Mouse (Mus musculus): Measurements from ENCODE around the gene Pmf1. TPM values are rescaled to one million over a fixed set of nuclear protein-coding genes. Genes with fewer than 3 reads are reported as not detected.
"Not testable (repeated sequence)": the region's sequence is repeated elsewhere in the genome, so short reads cannot be mapped to it uniquely, and the experiment has no call there.

The Pmf1 gene
- total and polyA plus RNA-seq, 2 experiments, result 12.9 to 68.1 TPM

GRCm38 (mm10) chr3:88367517-88367916, 42.6 kb downstream of the Pmf1 start:
- 56% methylated on average over 3 of the region's 7 CpGs for WGBS

GRCm38 (mm10) chr3:88366830-88367428, 43.2 kb downstream of the Pmf1 start:
- H3K79me2 ChIP-seq (ENCODE audit: control insufficient read depth, insufficient read depth, low read length); H3K27me3 ChIP-seq (ENCODE audit: control insufficient read depth, insufficient read depth, low read length); H3K4me3 ChIP-seq (ENCODE audit: insufficient read depth, low read depth, low read length); H3K27ac ChIP-seq (replicated peaks; ENCODE audit: insufficient read depth, low read depth, low read length); H3K4me1 ChIP-seq (ENCODE audit: control insufficient read depth, insufficient read depth, low read length); H3K36me3 ChIP-seq (ENCODE audit: control insufficient read depth, insufficient read depth, low read length); DNase-seq (ENCODE audit: extremely low read depth, low read depth, low spot score); H3K9ac ChIP-seq (ENCODE audit: low read depth, low read length): not testable (repeated sequence)
- 10% methylated on average over 22 of the region's 22 CpGs for WGBS

More at GRCm38 (mm10) chr3:88367517-88367916, 42.6 kb downstream of the Pmf1 start:
- H3K27ac ChIP-seq (replicated peaks; ENCODE audit: insufficient read depth, low read depth, low read length); H3K36me3 ChIP-seq (ENCODE audit: control insufficient read depth, insufficient read depth, low read length); H3K4me1 ChIP-seq (ENCODE audit: control insufficient read depth, insufficient read depth, low read length); H3K27me3 ChIP-seq (ENCODE audit: control insufficient read depth, insufficient read depth, low read length); H3K4me3 ChIP-seq (ENCODE audit: insufficient read depth, low read depth, low read length); H3K9ac ChIP-seq (ENCODE audit: low read depth, low read length); DNase-seq (ENCODE audit: extremely low read depth, low read depth, low spot score); H3K79me2 ChIP-seq (ENCODE audit: control insufficient read depth, insufficient read depth, low read length): not testable (repeated sequence)

DNA sequence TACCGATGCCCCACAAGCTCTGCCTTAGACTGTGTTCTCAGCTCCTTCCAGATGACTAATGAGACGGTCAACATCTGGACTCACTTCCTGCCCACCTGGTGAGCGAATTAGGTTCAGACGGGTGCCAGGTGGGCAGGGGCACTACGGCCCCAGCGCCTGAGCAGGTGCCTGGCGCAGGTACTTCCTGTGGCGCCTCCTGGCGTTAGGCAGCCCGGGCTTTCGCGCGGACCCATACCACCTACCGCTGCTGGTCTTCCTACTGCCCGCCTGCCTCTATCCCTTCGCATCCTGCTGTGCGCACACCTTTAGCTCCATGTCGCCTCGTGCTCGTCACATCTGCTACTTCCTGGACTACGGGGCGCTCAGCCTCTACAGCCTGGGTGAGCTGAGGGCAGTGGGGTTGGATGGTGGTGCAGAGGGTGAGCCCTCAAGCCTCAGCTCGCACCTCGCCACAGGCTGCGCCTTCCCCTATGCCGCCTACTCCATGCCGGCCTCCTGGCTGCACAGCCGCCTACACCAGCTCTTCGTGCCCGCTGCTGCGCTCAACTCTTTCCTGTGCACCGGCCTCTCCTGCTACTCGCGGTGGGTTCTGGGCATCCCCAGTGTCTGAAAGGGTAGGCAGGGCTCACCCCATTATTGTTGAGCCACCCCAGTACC, 44.3 kb downstream of the Pmf1 start:
- no peaks in the 10 kb centered on the region for H3K4me1 ChIP-seq (ENCODE audit: control insufficient read depth, insufficient read depth, low read length)
- H3K79me2 ChIP-seq (ENCODE audit: control insufficient read depth, insufficient read depth, low read length), result no peaks in the 10 kb centered on the region
- no peak overlapping the region for H3K9ac ChIP-seq (ENCODE audit: low read depth, low read length)
- H3K27ac ChIP-seq (replicated peaks; ENCODE audit: insufficient read depth, low read depth, low read length), result no peak overlapping the region
- 47% methylated on average over 34 of the region's 34 CpGs for WGBS
- TF ChIP-seq POLR2A (IDR thresholded peaks at IDR 0.05; ENCODE audit: extremely low read depth, insufficient read depth, low read length), result no peak
- TF ChIP-seq CTCF (IDR thresholded peaks at IDR 0.05; ENCODE audit: low read depth, low read length), result no peak
- H3K36me3 ChIP-seq (ENCODE audit: control insufficient read depth, insufficient read depth, low read length), result peaks cover 1% of the 10 kb centered on the region; the same call in 1 of the 2 replicates
- H3K27me3 ChIP-seq (ENCODE audit: control insufficient read depth, insufficient read depth, low read length), result peaks cover 7% of the 10 kb centered on the region; the same call in 1 of the 2 replicates
- H3K4me3 ChIP-seq (ENCODE audit: insufficient read depth, low read depth, low read length), result no peak overlapping the region
- no peak for DNase-seq (ENCODE audit: extremely low read depth, low read depth, low spot score)

DNA sequence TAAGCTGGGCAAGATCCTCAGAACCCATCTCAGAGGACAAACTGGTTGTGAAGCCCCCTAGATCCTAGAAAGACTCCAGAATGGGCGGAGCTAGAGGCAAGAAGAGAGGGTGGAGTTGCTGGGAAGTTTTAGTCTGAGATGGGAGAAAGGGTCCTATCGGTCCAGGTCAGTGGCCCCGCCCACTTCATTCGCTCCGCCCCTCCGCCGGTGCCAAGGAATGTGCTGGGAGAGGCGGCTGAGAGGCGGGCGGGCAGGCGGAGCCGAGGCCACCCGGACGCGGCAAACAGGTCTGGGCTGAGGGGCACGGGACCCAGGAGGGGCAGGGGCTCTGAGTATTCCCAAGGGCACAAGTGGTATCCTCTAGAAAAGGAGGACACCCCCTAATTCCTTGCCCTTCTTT, 45.8 kb downstream of the Pmf1 start, which contains the start of gene Paqr6:
Paqr6 (plus strand) TSS at position 248 of the 400 bp plus-strand sequence.
- peaks cover 7% of the 10 kb centered on the region; the same call in 1 of the 2 replicates for H3K27me3 ChIP-seq (ENCODE audit: control insufficient read depth, insufficient read depth, low read length)
- no peak within 1 kb of the TSS for H3K27ac ChIP-seq (replicated peaks; ENCODE audit: insufficient read depth, low read depth, low read length)
- H3K4me1 ChIP-seq (ENCODE audit: control insufficient read depth, insufficient read depth, low read length), result no peaks in the 10 kb centered on the region
- H3K9ac ChIP-seq (ENCODE audit: low read depth, low read length), result no peak within 1 kb of the TSS
- peaks cover 13% of the 10 kb centered on the region; the same call in 1 of the 2 replicates for H3K36me3 ChIP-seq (ENCODE audit: control insufficient read depth, insufficient read depth, low read length)
- WGBS, result 13% methylated on average over 16 of the region's 16 CpGs
- H3K79me2 ChIP-seq (ENCODE audit: control insufficient read depth, insufficient read depth, low read length), result no peaks in the 10 kb centered on the region
- DNase-seq (ENCODE audit: extremely low read depth, low read depth, low spot score), result no peak
- no peak within 1 kb of the TSS for H3K4me3 ChIP-seq (ENCODE audit: insufficient read depth, low read depth, low read length)
- TF ChIP-seq POLR2A (IDR thresholded peaks at IDR 0.05; ENCODE audit: extremely low read depth, insufficient read depth, low read length), result no peak
- no peak for TF ChIP-seq CTCF (IDR thresholded peaks at IDR 0.05; ENCODE audit: low read depth, low read length)

GRCm38 (mm10) chr3:88363700-88364099, 46.4 kb downstream of the Pmf1 start:
- Histone ChIP-seq H3K27me3 (ENCODE audit: control insufficient read depth, insufficient read depth, low read length) (peaks cover 7% of the 10 kb centered on the region; the same call in 1 of the 2 replicates), H3K4me1 (ENCODE audit: control insufficient read depth, insufficient read depth, low read length) (no peaks in the 10 kb centered on the region), H3K27ac (replicated peaks; ENCODE audit: insufficient read depth, low read depth, low read length) (no peak overlapping the region), H3K4me3 (ENCODE audit: insufficient read depth, low read depth, low read length) (no peak overlapping the region), H3K79me2 (ENCODE audit: control insufficient read depth, insufficient read depth, low read length) (no peaks in the 10 kb centered on the region), H3K9ac (ENCODE audit: low read depth, low read length) (no peak overlapping the region), H3K36me3 (ENCODE audit: control insufficient read depth, insufficient read depth, low read length) (peaks cover 18% of the 10 kb centered on the region; the same call in 1 of the 2 replicates)
- TF ChIP-seq POLR2A (IDR thresholded peaks at IDR 0.05; ENCODE audit: extremely low read depth, insufficient read depth, low read length), result no peak
- no peak for TF ChIP-seq CTCF (IDR thresholded peaks at IDR 0.05; ENCODE audit: low read depth, low read length)
- WGBS, result 80% methylated on average over 4 of the region's 4 CpGs
- DNase-seq (ENCODE audit: extremely low read depth, low read depth, low spot score), result no peak

Measured in liver, adult 2 months (tissue).